Mouse (Mus musculus) thymus, adult 2 months (tissue): ENCODE measurements around the gene Mgst2. TPM values are rescaled to one million over a fixed set of nuclear protein-coding genes. Genes with fewer than 3 reads are reported as not detected.

ENCODE experiments used
- DNase-seq: peaks from one replicate; pipeline ENCODE4 v3.0.0; 2021
- H3K27ac ChIP-seq: fragments of 200-500 bp; 2 replicates; pipeline ENCODE4 v1.5.1; 2012; ENCODE audit warnings: low read length, control low read depth; ENCODE audit not compliant: control insufficient read depth, insufficient read depth
- H3K27me3 ChIP-seq: fragments of 200-500 bp; 2 replicates; pipeline ENCODE4 v1.6.1; 2012; ENCODE audit warnings: mild to moderate bottlenecking, low read length, moderate library complexity, mixed read lengths; ENCODE audit not compliant: control insufficient read depth, insufficient read depth
- H3K36me3 ChIP-seq: fragments of 200-500 bp; 2 replicates; pipeline ENCODE4 v1.6.1; 2012; ENCODE audit warnings: mild to moderate bottlenecking, low read length, moderate library complexity; ENCODE audit not compliant: control insufficient read depth, insufficient read depth
- H3K4me1 ChIP-seq: fragments of 200-500 bp; replicated peaks from 2 replicates; pipeline ENCODE4 v1.6.1; 2012; ENCODE audit warnings: low read length; ENCODE audit not compliant: control insufficient read depth, insufficient read depth
- H3K4me3 ChIP-seq: fragments of 200-500 bp; 2 replicates; pipeline ENCODE4 v1.5.1; 2012; ENCODE audit warnings: mild to moderate bottlenecking, low read length, control low read depth, moderate library complexity; ENCODE audit not compliant: control insufficient read depth, insufficient read depth
- CTCF ChIP-seq: fragments of 200-500 bp; IDR thresholded peaks from 2 replicates; pipeline ENCODE4 v1.5.1; 2012; ENCODE audit warnings: mild to moderate bottlenecking, control low read depth, low read length, moderate library complexity, borderline replicate concordance; ENCODE audit not compliant: control insufficient read depth, poor library complexity, insufficient read depth; ENCODE audit errors: extremely low read depth
- POLR2A ChIP-seq: fragments of 200-500 bp; IDR thresholded peaks from 2 replicates; pipeline ENCODE4 v1.6.1; 2012; ENCODE audit warnings: mild to moderate bottlenecking, low read length, control low read depth, moderate library complexity; ENCODE audit not compliant: control insufficient read depth, poor library complexity, insufficient read depth; ENCODE audit errors: extremely low read depth
- WGBS: fragments of 180-500 bp; shearing (Covaris S2); methylation state at CpG from one replicate; pipeline ENCODE4 v1.1.7; 2018; 5-methylcytosine and 5-hydroxymethylcytosine counted together
- polyA plus RNA-seq: library from polyadenylated mRNA; depleted of rRNA; stranded (reverse); fragments of >200 nt; gene quantifications from 2 replicates; pipeline ENCODE4 v1.2.3, GENCODE M21; 2012; rRNA removed

The Mgst2 gene
- polyA plus RNA-seq, 1 experiment = 20.8 TPM

- peaks cover 41% of the 10 kb centered on the region for H3K4me1 ChIP-seq
Measured at GRCm38 (mm10) chr3:51731949-51732636, 71.9 kb downstream of the Mgst2 start.

More at GRCm38 (mm10) chr3:51731949-51732636, 71.9 kb downstream of the Mgst2 start:
- WGBS = 93% methylated on average over 16 of the region's 16 CpGs
- Histone ChIP-seq H3K36me3 (no peaks in the 10 kb centered on the region), H3K27me3 (no peaks in the 10 kb centered on the region), H3K4me3 (no peak overlapping the region), H3K27ac (no peak overlapping the region)
- no peak for DNase-seq
- no peak for TF ChIP-seq POLR2A
- TF ChIP-seq CTCF = no peak

Other genes starting within 250 kb of the Mgst2 start
- gene Naa15, start 245.2 kb upstream of the Mgst2 start, polyA plus RNA-seq = 6.0 and 6.7 TPM in 2 replicates
- gene Rab33b, start 176.4 kb upstream of the Mgst2 start, polyA plus RNA-seq = 15.6 and 17.1 TPM in 2 replicates
- 62.8 TPM in 2 replicates for gene Setd7, start 99.5 kb upstream of the Mgst2 start, polyA plus RNA-seq